18 mouse cellular contexts compared by ENCODE assay signal in the genomic region with DNA sequence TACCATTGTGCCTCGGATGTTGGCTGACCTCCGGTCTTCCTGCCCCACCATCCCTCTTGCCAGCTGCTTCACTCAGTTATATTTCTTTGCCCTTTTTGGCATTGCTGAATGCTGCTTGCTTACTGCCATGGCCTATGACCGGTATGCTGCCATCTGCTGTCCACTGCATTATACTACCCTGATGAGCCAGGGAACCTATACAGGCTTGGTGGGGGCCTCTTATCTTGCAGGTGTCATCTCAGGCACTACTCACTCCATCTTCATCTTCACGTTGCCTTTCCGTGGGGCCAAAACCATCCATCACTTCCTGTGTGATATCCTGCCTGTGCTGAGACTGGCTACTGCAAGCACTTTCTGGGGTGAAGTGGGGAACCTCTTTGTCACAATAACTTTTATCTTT. TPM values are rescaled to one million over a fixed set of nuclear protein-coding genes. Genes with fewer than 3 reads are reported as not detected.
DNase-seq lines count a peak whose midpoint lies in the region; ATAC-seq lines count a peak whose summit lies in the region.
"Not testable (repeated sequence)": the region's sequence is repeated elsewhere in the genome, so short reads cannot be mapped to it uniquely, and the experiment has no call there.
"Had no signal": no experiment of that assay in that cellular context is flagged by ENCODE, and none has a peak within 500 bp of the region (broad histone marks: within the 10 kb centered on the region; RNA-seq: fewer than 3 reads in every experiment).

No protein-coding gene starts in this region.

- H3K27ac ChIP-seq in hindbrain, embryonic 11.5 days (ENCODE audit: low read depth, low read length); limb, embryonic 11.5 days (replicated peaks; ENCODE audit: low read depth, low read length); lung, embryonic 16.5 days (ENCODE audit: low read length); neural tube, embryonic 11.5 days (ENCODE audit: low read depth, low read length): not testable (repeated sequence)

- WGBS in hindbrain, embryonic 11.5 days = 81% methylated on average over 2 of the region's 5 CpGs
- 67% methylated on average over 1 of the region's 5 CpGs for whole genome bisulfite sequencing in limb, embryonic 11.5 days
- WGBS in lung, embryonic 16.5 days = 54% methylated on average over 2 of the region's 5 CpGs
- 85% methylated on average over 2 of the region's 5 CpGs for WGBS in neural tube, embryonic 11.5 days

- H3K27me3 ChIP-seq in hindbrain, embryonic 11.5 days (ENCODE audit: control insufficient read depth, insufficient read depth, low read length); limb, embryonic 11.5 days (ENCODE audit: control insufficient read depth, insufficient read depth, low read length); lung, embryonic 16.5 days (ENCODE audit: control insufficient read depth, insufficient read depth, low read depth, low read length); neural tube, embryonic 11.5 days (ENCODE audit: control insufficient read depth, insufficient read depth, low read length): not testable (repeated sequence)

- H3K4me2 ChIP-seq in hindbrain, embryonic 11.5 days (replicated peaks; ENCODE audit: low read depth, low read length); limb, embryonic 11.5 days (ENCODE audit: low read depth, severe bottlenecking); lung, embryonic 16.5 days (ENCODE audit: low read depth, low read length); neural tube, embryonic 11.5 days (ENCODE audit: low read depth): not testable (repeated sequence)

- not testable (repeated sequence) for H3K4me3 ChIP-seq in hindbrain, embryonic 11.5 days (ENCODE audit: low read depth, low read length); limb, embryonic 11.5 days (ENCODE audit: low read depth, low read length); lung, embryonic 16.5 days (ENCODE audit: low read length); neural tube, embryonic 11.5 days (ENCODE audit: low read depth, low read length)

- not testable (repeated sequence) for H3K4me1 ChIP-seq in hindbrain, embryonic 11.5 days (replicated peaks; ENCODE audit: control insufficient read depth, insufficient read depth, low read length); limb, embryonic 11.5 days (ENCODE audit: control insufficient read depth, insufficient read depth, low read length); lung, embryonic 16.5 days (replicated peaks; ENCODE audit: control insufficient read depth, insufficient read depth, low read length); neural tube, embryonic 11.5 days (ENCODE audit: control insufficient read depth, insufficient read depth, low read length)

- not testable (repeated sequence) for H3K36me3 ChIP-seq in hindbrain, embryonic 11.5 days (ENCODE audit: control insufficient read depth, insufficient read depth, low read length); limb, embryonic 11.5 days (ENCODE audit: control insufficient read depth, insufficient read depth, low read length); lung, embryonic 16.5 days (ENCODE audit: control insufficient read depth, insufficient read depth, low read length); neural tube, embryonic 11.5 days (ENCODE audit: control insufficient read depth, insufficient read depth, low read length)

- DNase-seq in hindbrain, embryonic 11.5 days (ENCODE audit: low spot score); limb, embryonic 11.5 days (ENCODE audit: low spot score); neural tube, embryonic 11.5 days (ENCODE audit: low spot score): not testable (repeated sequence)

- H3K9me3 ChIP-seq in hindbrain, embryonic 11.5 days (ENCODE audit: control insufficient read depth, low read length); limb, embryonic 11.5 days (ENCODE audit: control insufficient read depth, low read length); lung, embryonic 16.5 days (ENCODE audit: control insufficient read depth, low read length); neural tube, embryonic 11.5 days (ENCODE audit: control insufficient read depth, low read length): not testable (repeated sequence)

- ATAC-seq in activated CD4-positive, CD25-positive, alpha-beta regulatory T cell, adult 4 months = peak; percentile 77
- ATAC-seq in frontal cortex, adult (ENCODE audit: low TSS enrichment) = 0 out of 2 replicates have a peak, but pooled peaks have one; percentile 34
- peak; percentile 60; the same call in 1 of the 2 replicates for ATAC-seq in hindbrain, embryonic 11.5 days (ENCODE audit: low FRiP score)
- ATAC-seq in inflammation-experienced regulatory T-cells, adult 6 months = peak; percentile 46
- ATAC-seq in limb, embryonic 11.5 days (ENCODE audit: insufficient number of reproducible peaks, low FRiP score, low TSS enrichment, low read depth) = 0 out of 2 replicates have a peak, but pooled peaks have one; percentile 40
- peak; percentile 34; the same call in 1 of the 2 replicates for ATAC-seq in lung, embryonic 16.5 days (ENCODE audit: low read depth)
- ATAC-seq in neural tube, embryonic 11.5 days (ENCODE audit: insufficient read depth, low FRiP score, low TSS enrichment) = peak; percentile 45; the same call in 1 of the 2 replicates

- H3K9ac ChIP-seq in hindbrain, embryonic 11.5 days (ENCODE audit: low read depth, low read length); limb, embryonic 11.5 days (ENCODE audit: low read length); lung, embryonic 16.5 days (ENCODE audit: low read length); neural tube, embryonic 11.5 days (ENCODE audit: low read length): not testable (repeated sequence)

RNA-seq across cellular contexts. Expression of gene Olfr763, which starts 0.9 kb away (rescaled TPM):
- polyA plus RNA-seq in activated CD4-positive, CD25-positive, alpha-beta regulatory T cell, adult 4 months (2017; shearing (Covaris generic)) = not detected
- not detected in 2 replicates for polyA plus RNA-seq in hindbrain, embryonic 11.5 days (2014; fragmentation: Nextera tagmentation; extraction: Ambion mirVana)
- not detected for polyA plus RNA-seq in inflammation-experienced regulatory T-cells, adult 6 months (2017; shearing (Covaris generic))
- polyA plus RNA-seq in limb, embryonic 11.5 days (2014; fragmentation: Nextera tagmentation; extraction: Ambion mirVana) = not detected in 2 replicates
- not detected in 2 replicates for polyA plus RNA-seq in lung, embryonic 16.5 days (2015; fragmentation: Nextera tagmentation; extraction: Ambion mirVana)
- polyA plus RNA-seq in neural tube, embryonic 11.5 days (2014; fragmentation: Nextera tagmentation; extraction: Ambion mirVana) = not detected in 2 replicates
- polyA plus RNA-seq: embryonic facial prominence, embryonic 13.5 days; erythroblast, embryonic 14.5 days; forebrain, embryonic 11.5 days; forebrain, embryonic 16.5 days; heart, embryonic 13.5 days; hindbrain, embryonic 15.5 days; kidney, embryonic 14.5 days; limb, embryonic 14.5 days; liver, embryonic 13.5 days; midbrain, embryonic 14.5 days; stomach, embryonic 16.5 days had no signal

RNA-seq across cellular contexts. Expression of gene Olfr9, which starts 22.3 kb away (rescaled TPM):
- polyA plus RNA-seq in activated CD4-positive, CD25-positive, alpha-beta regulatory T cell, adult 4 months (2017; shearing (Covaris generic)) = not detected
- polyA plus RNA-seq in hindbrain, embryonic 11.5 days (2014; fragmentation: Nextera tagmentation; extraction: Ambion mirVana) = not detected in 2 replicates
- not detected for polyA plus RNA-seq in inflammation-experienced regulatory T-cells, adult 6 months (2017; shearing (Covaris generic))
- polyA plus RNA-seq in limb, embryonic 11.5 days (2014; fragmentation: Nextera tagmentation; extraction: Ambion mirVana) = not detected in 2 replicates
- polyA plus RNA-seq in lung, embryonic 16.5 days (2015; fragmentation: Nextera tagmentation; extraction: Ambion mirVana) = not detected in 2 replicates
- polyA plus RNA-seq in neural tube, embryonic 11.5 days (2014; fragmentation: Nextera tagmentation; extraction: Ambion mirVana) = not detected in 2 replicates
- polyA plus RNA-seq: embryonic facial prominence, embryonic 13.5 days; erythroblast, embryonic 14.5 days; forebrain, embryonic 11.5 days; forebrain, embryonic 16.5 days; heart, embryonic 13.5 days; hindbrain, embryonic 15.5 days; kidney, embryonic 14.5 days; limb, embryonic 14.5 days; liver, embryonic 13.5 days; midbrain, embryonic 14.5 days; stomach, embryonic 16.5 days had no signal

RNA-seq across cellular contexts. Expression of gene Olfr764-ps1, which starts 28.2 kb away (rescaled TPM):
- polyA plus RNA-seq in activated CD4-positive, CD25-positive, alpha-beta regulatory T cell, adult 4 months (2017; shearing (Covaris generic)) = not detected
- polyA plus RNA-seq in hindbrain, embryonic 11.5 days (2014; fragmentation: Nextera tagmentation; extraction: Ambion mirVana) = not detected in 2 replicates
- polyA plus RNA-seq in inflammation-experienced regulatory T-cells, adult 6 months (2017; shearing (Covaris generic)) = not detected
- polyA plus RNA-seq in limb, embryonic 11.5 days (2014; fragmentation: Nextera tagmentation; extraction: Ambion mirVana) = not detected in 2 replicates
- polyA plus RNA-seq in lung, embryonic 16.5 days (2015; fragmentation: Nextera tagmentation; extraction: Ambion mirVana) = not detected in 2 replicates
- not detected in 2 replicates for polyA plus RNA-seq in neural tube, embryonic 11.5 days (2014; fragmentation: Nextera tagmentation; extraction: Ambion mirVana)
- polyA plus RNA-seq: embryonic facial prominence, embryonic 13.5 days; erythroblast, embryonic 14.5 days; forebrain, embryonic 11.5 days; forebrain, embryonic 16.5 days; heart, embryonic 13.5 days; hindbrain, embryonic 15.5 days; kidney, embryonic 14.5 days; liver, embryonic 13.5 days; midbrain, embryonic 14.5 days; stomach, embryonic 16.5 days had no signal

RNA-seq across cellular contexts. Expression of gene Olfr765, which starts 38.3 kb away (rescaled TPM):
- polyA plus RNA-seq in activated CD4-positive, CD25-positive, alpha-beta regulatory T cell, adult 4 months (2017; shearing (Covaris generic)) = not detected
- polyA plus RNA-seq in hindbrain, embryonic 11.5 days (2014; fragmentation: Nextera tagmentation; extraction: Ambion mirVana) = not detected in 2 replicates
- polyA plus RNA-seq in inflammation-experienced regulatory T-cells, adult 6 months (2017; shearing (Covaris generic)) = not detected
- not detected in 2 replicates for polyA plus RNA-seq in limb, embryonic 11.5 days (2014; fragmentation: Nextera tagmentation; extraction: Ambion mirVana)
- polyA plus RNA-seq in lung, embryonic 16.5 days (2015; fragmentation: Nextera tagmentation; extraction: Ambion mirVana) = not detected in 2 replicates
- not detected in 2 replicates for polyA plus RNA-seq in neural tube, embryonic 11.5 days (2014; fragmentation: Nextera tagmentation; extraction: Ambion mirVana)
- polyA plus RNA-seq: embryonic facial prominence, embryonic 13.5 days; erythroblast, embryonic 14.5 days; forebrain, embryonic 11.5 days; forebrain, embryonic 16.5 days; heart, embryonic 13.5 days; hindbrain, embryonic 15.5 days; kidney, embryonic 14.5 days; limb, embryonic 14.5 days; liver, embryonic 13.5 days; midbrain, embryonic 14.5 days; stomach, embryonic 16.5 days had no signal

RNA-seq across cellular contexts. Expression of gene Mettl7b, which starts 50.7 kb away (rescaled TPM):
- polyA plus RNA-seq in activated CD4-positive, CD25-positive, alpha-beta regulatory T cell, adult 4 months (2017; shearing (Covaris generic)) = not detected
- not detected in 2 replicates for polyA plus RNA-seq in hindbrain, embryonic 11.5 days (2014; fragmentation: Nextera tagmentation; extraction: Ambion mirVana)
- polyA plus RNA-seq in inflammation-experienced regulatory T-cells, adult 6 months (2017; shearing (Covaris generic)) = not detected
- not detected in 2 replicates for polyA plus RNA-seq in limb, embryonic 11.5 days (2014; fragmentation: Nextera tagmentation; extraction: Ambion mirVana)
- polyA plus RNA-seq in lung, embryonic 16.5 days (2015; fragmentation: Nextera tagmentation; extraction: Ambion mirVana) = 0.20 and 0.23 TPM in 2 replicates
- polyA plus RNA-seq in neural tube, embryonic 11.5 days (2014; fragmentation: Nextera tagmentation; extraction: Ambion mirVana) = not detected in 2 replicates
- polyA plus RNA-seq: embryonic facial prominence, embryonic 13.5 days; erythroblast, embryonic 14.5 days; forebrain, embryonic 11.5 days; forebrain, embryonic 16.5 days; heart, embryonic 13.5 days; hindbrain, embryonic 15.5 days; liver, embryonic 13.5 days; midbrain, embryonic 14.5 days had no signal
